Mouse (Mus musculus) testis, adult 2 months (tissue): Measurements from ENCODE around the gene Cux2.

Experiments
- CTCF ChIP-seq: fragments of 200-500 bp; IDR thresholded peaks from 2 replicates; pipeline ENCODE4 v1.5.1; 2012; ENCODE audit warnings: low read depth, mild to moderate bottlenecking, inconsistent platforms, low read length, moderate library complexity; ENCODE audit not compliant: control insufficient read depth, insufficient read depth, insufficient replicate concordance
- POLR2A ChIP-seq: fragments of 200-500 bp; IDR thresholded peaks from 2 replicates; pipeline ENCODE4 v1.6.1; 2012; ENCODE audit warnings: low read depth, mild to moderate bottlenecking, inconsistent platforms, low read length, moderate library complexity; ENCODE audit not compliant: control insufficient read depth

GRCm38 (mm10) chr5:121817551-121817950 is 232.4 kb downstream of the Cux2 start:
- TF ChIP-seq CTCF (no peak), POLR2A (no peak)
